Mouse (Mus musculus) heart, postnatal 14 days (tissue): ENCODE data around the gene Ntpcr. TPM values are rescaled to one million over a fixed set of nuclear protein-coding genes. Genes with fewer than 3 reads are reported as not detected.

Experiments
- DNase-seq, 2 experiments: peaks; one replicate each; pipeline ENCODE4 v3.0.0; 2021 to 2022
- intact Hi-C: fragments of 180-260 bp; cut with DNase I; formaldehyde crosslinking; loops from one replicate; pipeline ENCODE4 v1.15.1; 2025
- total RNA-seq, 2 experiments: library from RNA; stranded (reverse); gene quantifications; 2 replicates each; pipeline ENCODE4 v1.2.3; 2021

Ntpcr gene
- total RNA-seq, 2 experiments from 2014 or later, result 15.9 to 17.8 TPM

GRCm38 (mm10) chr8:125723437-125723836 lies 6.3 kb upstream of the Ntpcr start:
- no peak for DNase-seq
- intact Hi-C loops, result loop anchor here (5.0 kb wide), 1 partner anchor 151 kb away; no protein-coding TSS in a partner anchor

GRCm38 (mm10) chr8:125725037-125725820 lies 4.5 kb upstream of the Ntpcr start:
- DNase-seq, result no peak
- intact Hi-C loops, result no loop called here

- intact Hi-C loops, result no loop called here
- no peak for DNase-seq
These were observed 3.6 kb upstream of the Ntpcr start for GRCm38 (mm10) chr8:125726143-125726542.

- intact Hi-C loops, result no loop called here
- no peak for DNase-seq
These were observed 2.8 kb upstream of the Ntpcr start for GRCm38 (mm10) chr8:125726986-125727385.

- intact Hi-C loops, result no loop called here
- DNase-seq, result no peak
These were observed 2.0 kb upstream of the Ntpcr start for GRCm38 (mm10) chr8:125727797-125728196.

GRCm38 (mm10) chr8:125733964-125734956 lies 4.5 kb downstream of the Ntpcr start:
- intact Hi-C loops, result loop anchor here (5.0 kb wide), 1 partner anchor 62 kb away; no protein-coding TSS in a partner anchor
- DNase-seq, result peak; percentile 88 to 93

GRCm38 (mm10) chr8:125738956-125739355 lies 9.2 kb downstream of the Ntpcr start:
- DNase-seq, result no peak
- intact Hi-C loops, result no loop called here

- intact Hi-C loops, result no loop called here
- DNase-seq, result no peak
These were observed 10.9 kb downstream of the Ntpcr start for GRCm38 (mm10) chr8:125740655-125741054.

GRCm38 (mm10) chr8:125741377-125741776 lies 11.6 kb downstream of the Ntpcr start:
- intact Hi-C loops, result no loop called here

GRCm38 (mm10) chr8:125741855-125742254 lies 12.1 kb downstream of the Ntpcr start:
- DNase-seq, result no peak
- intact Hi-C loops, result no loop called here

More at GRCm38 (mm10) chr8:125741377-125741776, 11.6 kb downstream of the Ntpcr start:
- no peak for DNase-seq

- intact Hi-C loops, result no loop called here
- no peak for DNase-seq
These were observed 12.6 kb downstream of the Ntpcr start for GRCm38 (mm10) chr8:125742406-125742805.

GRCm38 (mm10) chr8:125744914-125745576 lies 15.3 kb downstream of the Ntpcr start:
- DNase-seq, result no peak
- intact Hi-C loops, result no loop called here

- intact Hi-C loops, result no loop called here
These were observed 17.6 kb downstream of the Ntpcr start for GRCm38 (mm10) chr8:125747390-125747789.

GRCm38 (mm10) chr8:125750846-125751245 lies 21.1 kb downstream of the Ntpcr start:
- intact Hi-C loops, result no loop called here
- DNase-seq, result no peak

More at GRCm38 (mm10) chr8:125747390-125747789, 17.6 kb downstream of the Ntpcr start:
- DNase-seq, result no peak

GRCm38 (mm10) chr8:125755896-125756295 lies 26.1 kb downstream of the Ntpcr start:
- intact Hi-C loops, result no loop called here
- DNase-seq, result peak in 1 of 2 experiments; percentile 23

GRCm38 (mm10) chr8:125756391-125757105 lies 26.8 kb downstream of the Ntpcr start:
- intact Hi-C loops, result no loop called here
- peak; percentile 5 to 17 for DNase-seq

- DNase-seq, result no peak
- intact Hi-C loops, result no loop called here
These were observed 27.3 kb downstream of the Ntpcr start for GRCm38 (mm10) chr8:125757106-125757496.

- DNase-seq, result peak; percentile 18 to 50
- intact Hi-C loops, result no loop called here
These were observed 29.3 kb downstream of the Ntpcr start for GRCm38 (mm10) chr8:125759022-125759421.

GRCm38 (mm10) chr8:125763066-125763786 lies 33.5 kb downstream of the Ntpcr start:
- no peak for DNase-seq
- intact Hi-C loops, result no loop called here
